Mouse (Mus musculus) cerebellum, postnatal 36 days (tissue): Measurements from ENCODE around the gene Lcp1.

Experiments used
- DNase-seq, 2 experiments: peaks; one replicate each; pipeline ENCODE4 v3.0.0; 2021 to 2022; ENCODE audit warnings: mixed read lengths in 2 of 2

Gene Lcp1

GRCm38 (mm10) chr14:75176425-75177045 lies 45.6 kb downstream of the Lcp1 start:
- no peak for DNase-seq

- DNase-seq: no peak
Observed at GRCm38 (mm10) chr14:75177400-75177799, 46.5 kb downstream of the Lcp1 start.

- DNase-seq: no peak
Observed at GRCm38 (mm10) chr14:75178384-75178793, 47.5 kb downstream of the Lcp1 start.

GRCm38 (mm10) chr14:75178801-75179211 lies 47.9 kb downstream of the Lcp1 start:
- no peak for DNase-seq

- DNase-seq: no peak
Observed at GRCm38 (mm10) chr14:75179255-75179963, 48.5 kb downstream of the Lcp1 start.

GRCm38 (mm10) chr14:75180551-75180978 lies 49.7 kb downstream of the Lcp1 start:
- DNase-seq: no peak

GRCm38 (mm10) chr14:75181062-75181935 lies 50.4 kb downstream of the Lcp1 start:
- no peak for DNase-seq

GRCm38 (mm10) chr14:75182378-75182777 lies 51.5 kb downstream of the Lcp1 start:
- DNase-seq: no peak

- DNase-seq: no peak
Observed at GRCm38 (mm10) chr14:75182831-75183230, 51.9 kb downstream of the Lcp1 start.

GRCm38 (mm10) chr14:75184069-75184790 lies 53.3 kb downstream of the Lcp1 start:
- no peak for DNase-seq

- DNase-seq: no peak
Observed at GRCm38 (mm10) chr14:75185796-75186594, 55.1 kb downstream of the Lcp1 start.

GRCm38 (mm10) chr14:75186858-75187415 lies 56.0 kb downstream of the Lcp1 start:
- no peak for DNase-seq

GRCm38 (mm10) chr14:75188521-75188920 lies 57.6 kb downstream of the Lcp1 start:
- DNase-seq: no peak

GRCm38 (mm10) chr14:75189031-75189430 lies 58.1 kb downstream of the Lcp1 start:
- no peak for DNase-seq

GRCm38 (mm10) chr14:75190683-75191082 lies 59.8 kb downstream of the Lcp1 start:
- no peak for DNase-seq

GRCm38 (mm10) chr14:75192427-75192826 lies 61.5 kb downstream of the Lcp1 start:
- DNase-seq: no peak

- no peak for DNase-seq
Observed at GRCm38 (mm10) chr14:75192858-75193257, 62.0 kb downstream of the Lcp1 start.

- no peak for DNase-seq
Observed at GRCm38 (mm10) chr14:75195530-75195929, 64.6 kb downstream of the Lcp1 start.

- peak; percentile 37 to 59 for DNase-seq
Observed at GRCm38 (mm10) chr14:75197027-75197426, 66.1 kb downstream of the Lcp1 start.

- DNase-seq: no peak
Observed at GRCm38 (mm10) chr14:75197660-75198059, 66.8 kb downstream of the Lcp1 start.

- no peak for DNase-seq
Observed at GRCm38 (mm10) chr14:75205363-75206051, 74.6 kb downstream of the Lcp1 start.
